Mouse (Mus musculus): ENCODE measurements around the gene Acaca.

DNA sequence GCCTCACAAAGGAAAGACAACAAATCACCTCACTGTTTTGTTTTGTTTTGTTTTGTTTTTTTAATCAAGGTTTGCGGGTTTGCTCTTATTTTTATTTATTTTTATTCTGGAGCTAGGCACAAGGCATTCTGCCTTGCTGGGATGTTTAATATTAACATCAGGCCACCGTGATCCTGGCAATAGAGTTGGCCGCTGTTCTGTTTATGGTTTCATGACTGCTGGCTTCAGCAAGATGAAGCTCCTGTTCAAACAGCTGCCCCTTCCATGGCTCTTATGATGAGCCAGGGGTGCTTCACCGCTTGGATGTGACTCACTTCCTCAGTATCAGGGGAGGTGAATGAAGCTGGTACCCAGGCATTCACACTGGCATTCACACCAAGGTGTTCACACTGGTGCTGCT, 300.9 kb downstream of the Acaca start:
- TF ChIP-seq GATA1 (IDR thresholded peaks at IDR 0.05; ENCODE audit: borderline replicate concordance, low read length) (no peak), FLI1 (IDR thresholded peaks at IDR 0.05; ENCODE audit: low read length) (no peak)
